Mouse (Mus musculus) cerebellum, adult 11 months (tissue): ENCODE measurements around the gene Nfasc.

Experiments
- DNase-seq: peaks from one replicate; pipeline ENCODE4 v3.0.0; 2022

Nfasc gene

GRCm38 (mm10) chr1:132535541-132535940 is 206.1 kb downstream of the Nfasc start:
- DNase-seq = no peak

- no peak for DNase-seq
Measured at GRCm38 (mm10) chr1:132533840-132534239, 207.8 kb downstream of the Nfasc start.

- DNase-seq = no peak
Measured at GRCm38 (mm10) chr1:132532521-132532920, 209.1 kb downstream of the Nfasc start.

- no peak for DNase-seq
Measured at GRCm38 (mm10) chr1:132530631-132531191, 210.9 kb downstream of the Nfasc start.

- peak; percentile 88 for DNase-seq
Measured at GRCm38 (mm10) chr1:132528647-132529334, 212.8 kb downstream of the Nfasc start.

GRCm38 (mm10) chr1:132528071-132528470 is 213.5 kb downstream of the Nfasc start:
- peak; percentile 43 for DNase-seq

- peak; percentile 84 for DNase-seq
Measured at GRCm38 (mm10) chr1:132525832-132526231, 215.8 kb downstream of the Nfasc start.

GRCm38 (mm10) chr1:132523920-132524319 is 217.7 kb downstream of the Nfasc start:
- peak; percentile 53 for DNase-seq

GRCm38 (mm10) chr1:132523048-132523447 is 218.5 kb downstream of the Nfasc start:
- DNase-seq = no peak

- peak; percentile 27 for DNase-seq
Measured at GRCm38 (mm10) chr1:132520764-132521163, 220.8 kb downstream of the Nfasc start.

GRCm38 (mm10) chr1:132519734-132520133 is 221.9 kb downstream of the Nfasc start:
- DNase-seq = no peak

- DNase-seq = peak; percentile 69
Measured at GRCm38 (mm10) chr1:132518621-132519020, 223.0 kb downstream of the Nfasc start.

GRCm38 (mm10) chr1:132516776-132517175 is 224.8 kb downstream of the Nfasc start:
- DNase-seq = peak; percentile 27

- DNase-seq = no peak
Measured at GRCm38 (mm10) chr1:132515339-132515738, 226.3 kb downstream of the Nfasc start.
